Mouse (Mus musculus) brain, embryonic 14.5 days (tissue): ENCODE results near the gene Plcg1.

Experiments used
- CTCF ChIP-seq: fragments of 200-500 bp; IDR thresholded peaks from 2 replicates; pipeline ENCODE4 v1.5.1; 2012; ENCODE audit warnings: inconsistent platforms, mild to moderate bottlenecking, moderate library complexity, borderline replicate concordance; ENCODE audit not compliant: insufficient read depth, insufficient read length; ENCODE audit errors: extremely low read depth
- POLR2A ChIP-seq: fragments of 200-500 bp; IDR thresholded peaks from 2 replicates; pipeline ENCODE4 v1.6.1; 2012; ENCODE audit warnings: mild to moderate bottlenecking, inconsistent platforms, borderline replicate concordance; ENCODE audit not compliant: poor library complexity, insufficient read depth, insufficient read length, severe bottlenecking; ENCODE audit errors: extremely low read depth

DNA sequence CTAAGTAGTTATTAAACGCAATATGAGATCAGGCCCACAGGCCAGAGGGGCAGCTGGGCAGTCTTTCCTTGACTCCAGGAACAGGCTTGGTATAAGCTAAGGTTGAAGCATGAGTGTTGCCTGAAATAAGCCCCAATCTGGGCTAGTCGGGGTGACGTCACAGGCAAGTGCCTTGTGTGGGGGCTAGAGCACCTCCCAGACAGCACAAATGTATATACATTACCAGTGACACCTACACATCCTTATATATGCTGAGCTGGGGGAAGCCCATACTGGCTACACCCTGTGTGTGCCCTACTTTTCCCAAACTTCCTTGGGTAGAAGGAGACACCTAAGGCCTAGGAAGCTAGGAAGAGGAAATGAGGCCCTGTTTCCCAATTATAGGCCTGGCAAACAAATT lies 2.1 kb upstream of the Plcg1 start:
- TF ChIP-seq POLR2A (no peak), CTCF (no peak)
